Mouse (Mus musculus) small intestine, adult 2 months (tissue): ENCODE results near the gene Afdn. TPM values are rescaled to one million over a fixed set of nuclear protein-coding genes. Genes with fewer than 3 reads are reported as not detected.

Experiments used
- H3K27ac ChIP-seq: fragments of 200-500 bp; 2 replicates; pipeline ENCODE4 v1.5.1; 2012; ENCODE audit warnings: low read depth, low read length, control low read depth, inconsistent platforms; ENCODE audit not compliant: insufficient read depth
- H3K27me3 ChIP-seq: fragments of 200-500 bp; 2 replicates; pipeline ENCODE4 v1.6.1; 2012; ENCODE audit warnings: mild to moderate bottlenecking, moderate library complexity, low read length, inconsistent platforms; ENCODE audit not compliant: control insufficient read depth, insufficient read depth
- H3K36me3 ChIP-seq: fragments of 200-500 bp; 2 replicates; pipeline ENCODE4 v1.6.1; 2012; ENCODE audit warnings: mild to moderate bottlenecking, low read length, control low read depth, inconsistent platforms; ENCODE audit not compliant: control insufficient read depth, insufficient read depth
- H3K4me1 ChIP-seq: fragments of 200-500 bp; 2 replicates; pipeline ENCODE4 v1.6.1; 2012; ENCODE audit warnings: low read length, inconsistent platforms, mixed read lengths; ENCODE audit not compliant: control insufficient read depth, insufficient read depth, insufficient read length
- H3K4me3 ChIP-seq: fragments of 200-500 bp; 2 replicates; pipeline ENCODE4 v1.5.1; 2012; ENCODE audit warnings: low read depth, mild to moderate bottlenecking, control low read depth, inconsistent platforms, low read length, moderate library complexity
- CTCF ChIP-seq: fragments of 200-500 bp; IDR thresholded peaks from 2 replicates; pipeline ENCODE4 v1.5.1; 2012; ENCODE audit warnings: low read depth, mild to moderate bottlenecking, control low read depth, inconsistent platforms, low read length, moderate library complexity, mixed read lengths; ENCODE audit not compliant: insufficient replicate concordance, insufficient read length; ENCODE audit errors: extremely low read depth
- POLR2A ChIP-seq: fragments of 200-500 bp; IDR thresholded peaks from 2 replicates; pipeline ENCODE4 v1.6.1; 2012; ENCODE audit warnings: low read depth, mild to moderate bottlenecking, control low read depth, inconsistent platforms, low read length, moderate library complexity
- WGBS: fragments of 180-500 bp; shearing (Covaris S2); methylation state at CpG from one replicate; pipeline ENCODE4 v1.1.7; 2018; 5-methylcytosine and 5-hydroxymethylcytosine counted together
- polyA plus RNA-seq: library from polyadenylated mRNA; depleted of rRNA; stranded (reverse); fragments of >200 nt; gene quantifications from 2 replicates; pipeline ENCODE4 v1.2.3, GENCODE M21; 2012

The Afdn gene
- polyA plus RNA-seq, 1 experiment: 41.9 TPM

- Histone ChIP-seq H3K27me3 (no peaks in the 10 kb centered on the region), H3K36me3 (no peaks in the 10 kb centered on the region), H3K4me1 (peaks cover 3% of the 10 kb centered on the region; the same call in 1 of the 2 replicates), H3K4me3 (no peak overlapping the region), H3K27ac (no peak overlapping the region)
- TF ChIP-seq CTCF (no peak), POLR2A (no peak)
- WGBS: 93% methylated on average over 6 of the region's 6 CpGs
Measured at GRCm38 (mm10) chr17:13730980-13731726, 29.2 kb upstream of the Afdn start.

DNA sequence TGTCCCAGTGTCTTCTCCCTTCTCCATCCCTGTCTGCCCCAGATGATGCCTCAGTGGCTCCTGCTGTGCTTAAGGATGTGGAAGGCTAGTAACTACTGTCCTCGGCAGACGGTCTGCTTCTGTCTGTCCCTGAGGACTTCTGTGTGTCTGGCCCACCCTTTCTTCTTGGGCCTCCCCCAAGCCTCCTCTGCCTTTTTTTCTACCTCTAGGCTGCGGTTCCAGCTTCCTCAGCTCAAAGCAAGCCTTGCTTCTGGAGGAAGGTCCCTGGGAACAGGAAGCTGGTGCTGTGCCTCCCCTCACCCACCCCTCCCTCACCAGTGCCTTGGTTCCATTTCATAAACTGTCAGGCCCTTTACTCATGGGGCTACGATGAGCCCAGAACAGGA lies 28.6 kb upstream of the Afdn start:
- Histone ChIP-seq H3K27me3 (no peaks in the 10 kb centered on the region), H3K36me3 (no peaks in the 10 kb centered on the region), H3K4me1 (peaks cover 3% of the 10 kb centered on the region; the same call in 1 of the 2 replicates), H3K27ac (no peak overlapping the region), H3K4me3 (no peak overlapping the region)
- TF ChIP-seq CTCF (no peak), POLR2A (no peak)
- 66% methylated on average over 4 of the region's 4 CpGs for WGBS

DNA sequence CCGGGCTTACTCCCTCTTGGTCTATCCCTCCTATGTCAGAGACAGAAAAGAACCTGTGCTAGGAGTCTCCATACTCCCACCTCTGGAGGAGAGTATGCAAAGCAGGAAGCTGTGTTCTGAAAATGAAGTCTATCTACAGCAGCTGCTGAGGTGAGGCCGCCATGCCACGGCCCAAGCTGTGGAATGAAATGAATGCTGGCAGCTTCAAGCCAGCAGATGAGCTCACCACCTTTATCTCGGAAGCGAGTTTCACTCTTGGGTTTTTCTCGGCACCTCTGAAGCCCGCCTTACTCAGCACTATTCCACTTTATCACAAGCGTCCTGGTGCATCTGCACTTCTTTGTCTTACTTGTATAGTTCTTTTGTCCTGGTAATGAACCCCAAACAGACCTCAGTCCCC lies 27.7 kb upstream of the Afdn start:
- Histone ChIP-seq H3K36me3 (no peaks in the 10 kb centered on the region), H3K4me3 (no peak overlapping the region), H3K27ac (no peak overlapping the region), H3K4me1 (peaks cover 3% of the 10 kb centered on the region; the same call in 1 of the 2 replicates), H3K27me3 (no peaks in the 10 kb centered on the region)
- WGBS: 15% methylated on average over 8 of the region's 8 CpGs
- TF ChIP-seq CTCF: no peak
- no peak for TF ChIP-seq POLR2A

DNA sequence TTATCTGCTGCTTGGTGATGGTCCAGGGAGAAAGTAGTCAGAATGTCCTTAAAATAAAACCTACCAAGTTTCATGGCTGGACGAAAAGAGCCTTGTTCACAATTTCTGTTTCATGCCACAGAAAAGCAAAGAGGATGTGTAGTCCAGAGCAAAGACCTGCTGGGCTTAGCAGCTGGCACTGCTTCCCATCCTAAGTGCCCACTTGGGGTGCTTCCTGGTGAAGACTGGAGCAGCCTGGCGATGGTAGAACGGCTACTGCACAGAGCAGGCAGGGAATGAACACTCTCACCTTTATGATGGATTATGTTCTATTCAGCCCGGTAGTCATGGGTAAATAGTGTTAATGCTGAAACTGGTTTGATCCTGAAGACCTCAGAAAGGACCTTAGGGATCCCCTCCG lies 26.4 kb upstream of the Afdn start:
- H3K4me3 ChIP-seq: no peak overlapping the region
- no peak overlapping the region for H3K27ac ChIP-seq
- no peaks in the 10 kb centered on the region for H3K36me3 ChIP-seq
- no peaks in the 10 kb centered on the region for H3K27me3 ChIP-seq
- 90% methylated on average over 5 of the region's 5 CpGs for WGBS
- peaks cover 3% of the 10 kb centered on the region; the same call in 1 of the 2 replicates for H3K4me1 ChIP-seq
- TF ChIP-seq CTCF (no peak), POLR2A (no peak)

GRCm38 (mm10) chr17:13735057-13735456 lies 25.3 kb upstream of the Afdn start:
- TF ChIP-seq CTCF (no peak), POLR2A (no peak)

DNA sequence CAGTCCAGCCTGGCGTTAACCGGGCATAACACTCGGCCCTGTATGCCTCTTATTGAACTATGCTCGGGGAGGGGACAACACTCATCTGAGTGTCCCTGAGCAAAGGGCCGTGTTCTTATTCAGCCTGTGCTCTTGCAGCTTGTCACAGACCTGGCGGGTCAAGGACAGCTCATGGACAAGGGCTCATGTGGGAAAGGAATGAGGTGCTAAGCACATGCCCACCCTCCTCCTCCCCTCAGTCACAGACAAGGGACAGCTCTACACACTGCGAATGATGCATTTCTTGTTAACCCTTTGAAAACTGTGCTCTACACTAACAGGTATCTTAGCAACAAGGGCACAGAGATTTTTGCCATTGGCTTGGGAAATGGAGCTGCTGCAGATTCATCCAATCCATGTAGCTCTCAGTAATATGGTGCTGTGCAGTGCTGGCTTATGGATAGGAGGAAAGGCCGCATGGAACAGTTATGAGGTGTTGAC lies 24.5 kb upstream of the Afdn start:
- Histone ChIP-seq H3K27me3 (no peaks in the 10 kb centered on the region), H3K4me3 (no peak overlapping the region), H3K27ac (no peak overlapping the region), H3K36me3 (no peaks in the 10 kb centered on the region), H3K4me1 (peaks cover 6% of the 10 kb centered on the region; the same call in 1 of the 2 replicates)
- TF ChIP-seq CTCF: no peak
- no peak for TF ChIP-seq POLR2A
- WGBS: 69% methylated on average over 8 of the region's 8 CpGs

More at GRCm38 (mm10) chr17:13735057-13735456, 25.3 kb upstream of the Afdn start:
- H3K4me3 ChIP-seq: no peak overlapping the region
- no peaks in the 10 kb centered on the region for H3K36me3 ChIP-seq
- 58% methylated on average over 5 of the region's 5 CpGs for WGBS
- no peaks in the 10 kb centered on the region for H3K27me3 ChIP-seq
- no peak overlapping the region for H3K27ac ChIP-seq
- H3K4me1 ChIP-seq: peaks cover 3% of the 10 kb centered on the region; the same call in 1 of the 2 replicates

DNA sequence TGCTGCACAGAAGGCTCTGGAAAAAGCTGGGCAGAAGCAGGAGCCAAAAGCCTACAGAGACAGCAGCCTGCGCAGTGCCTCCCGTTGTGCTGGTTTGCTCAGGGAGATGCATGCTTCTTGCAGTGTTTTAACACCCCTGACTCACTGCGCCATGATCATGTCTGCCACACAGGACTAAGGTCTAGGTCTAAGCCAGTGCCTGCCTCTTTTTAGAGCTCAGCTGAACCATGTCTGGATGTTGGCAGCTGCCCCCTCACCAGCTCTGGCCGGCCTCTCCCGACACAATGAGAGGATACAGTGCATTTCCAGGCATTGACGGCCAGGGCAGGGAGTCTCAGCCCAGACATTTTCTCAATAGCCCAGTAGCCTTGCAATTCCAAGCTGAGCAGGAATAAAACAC lies 23.0 kb upstream of the Afdn start:
- Histone ChIP-seq H3K4me3 (no peak overlapping the region), H3K27me3 (no peaks in the 10 kb centered on the region), H3K36me3 (no peaks in the 10 kb centered on the region), H3K27ac (no peak overlapping the region), H3K4me1 (peaks cover 6% of the 10 kb centered on the region; the same call in 1 of the 2 replicates)
- WGBS: 87% methylated on average over 6 of the region's 6 CpGs
- TF ChIP-seq POLR2A (no peak), CTCF (no peak)
